Mouse (Mus musculus): ENCODE data around the gene Olfr1357. TPM values are rescaled to one million over a fixed set of nuclear protein-coding genes. Genes with fewer than 3 reads are reported as not detected.
A peak's percentile ranks its signal among the peaks of the same experiment; 100 is the strongest.

The Olfr1357 gene
- total RNA-seq, 2 experiments from 2014 or later = not detected

DNA sequence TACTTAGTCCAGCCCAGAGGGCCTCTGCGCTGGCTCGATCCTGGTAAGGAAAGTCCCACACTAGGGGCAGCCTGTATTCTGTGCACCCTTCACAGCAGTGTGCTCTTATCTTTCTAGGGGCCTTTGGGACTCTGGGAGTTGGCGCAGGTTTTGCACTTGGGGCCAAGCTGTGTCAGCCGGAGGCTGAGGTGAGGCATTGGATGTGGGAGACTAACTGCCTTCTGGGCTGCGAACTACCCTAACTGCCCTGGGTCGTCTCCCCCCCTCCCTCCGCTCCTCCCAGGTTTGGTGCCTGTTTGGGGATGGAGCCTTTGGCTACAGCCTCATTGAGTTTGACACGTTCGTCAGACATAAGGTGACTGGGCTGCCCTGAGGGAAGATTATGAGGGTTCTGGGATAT lies 34.5 kb downstream of the Olfr1357 start:
- DNase-seq = no peak

GRCm38 (mm10) chr10:78581121-78581520 lies 36.8 kb downstream of the Olfr1357 start:
- no peak for DNase-seq
- intact Hi-C loops (cut with DNase I) = no loop called here

More for the DNA sequence above, 34.5 kb downstream of the Olfr1357 start:
- intact Hi-C loops (cut with DNase I) = no loop called here

DNA sequence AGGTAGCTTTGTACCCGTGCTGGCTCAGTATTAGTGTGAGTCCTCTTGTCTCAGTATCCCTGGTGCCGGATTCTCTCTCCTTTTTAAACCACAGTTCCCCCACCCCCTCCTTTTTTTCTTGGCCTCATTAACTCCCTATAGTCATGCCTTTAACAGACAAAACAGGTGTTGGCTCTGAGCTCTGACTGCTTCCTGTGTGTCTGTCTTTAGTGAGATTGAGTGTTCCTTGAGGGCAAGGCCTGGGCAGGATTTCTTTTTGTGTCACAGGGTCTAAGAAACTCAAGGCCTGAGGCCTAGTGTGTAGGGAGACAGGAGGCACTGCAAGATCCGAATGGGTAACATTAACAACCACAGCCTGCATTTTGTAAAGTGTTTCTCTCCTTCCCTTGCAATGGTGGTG lies 39.7 kb downstream of the Olfr1357 start:
- DNase-seq = no peak
- intact Hi-C loops (cut with DNase I) = loop anchor here (10.0 kb wide), 1 partner anchor 573 kb away; no protein-coding TSS in a partner anchor

- intact Hi-C loops (cut with DNase I) = loop anchor here (10.0 kb wide), 1 partner anchor 572 kb away; no protein-coding TSS in a partner anchor
Measured at GRCm38 (mm10) chr10:78576435-78577184, 41.3 kb downstream of the Olfr1357 start.

DNA sequence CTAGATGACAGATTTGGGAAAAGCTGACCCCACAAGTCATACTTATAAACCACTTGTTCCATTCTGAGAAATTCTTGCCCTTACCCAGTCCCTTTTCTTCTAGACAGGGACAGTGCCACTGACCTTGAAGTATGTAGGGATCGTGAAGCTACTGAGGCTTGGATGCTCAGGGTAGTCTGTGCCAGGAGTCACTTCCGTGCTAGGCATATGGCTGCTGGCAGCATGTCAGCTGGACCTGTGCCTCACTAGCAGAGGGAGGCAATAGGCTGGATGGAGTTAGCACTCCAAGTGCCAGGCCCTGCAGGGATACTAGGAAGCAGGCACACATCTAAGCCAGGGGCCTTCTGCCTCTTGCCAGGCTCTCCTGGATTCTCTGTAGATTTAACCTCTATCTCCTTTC lies 42.2 kb downstream of the Olfr1357 start:
- intact Hi-C loops (cut with DNase I) = loop anchor here (1.0 to 10.0 kb wide), 2 partner anchors 16 to 571 kb away; partner anchors contain the start of gene Syde1

More at GRCm38 (mm10) chr10:78576435-78577184, 41.3 kb downstream of the Olfr1357 start:
- DNase-seq = no peak

DNA sequence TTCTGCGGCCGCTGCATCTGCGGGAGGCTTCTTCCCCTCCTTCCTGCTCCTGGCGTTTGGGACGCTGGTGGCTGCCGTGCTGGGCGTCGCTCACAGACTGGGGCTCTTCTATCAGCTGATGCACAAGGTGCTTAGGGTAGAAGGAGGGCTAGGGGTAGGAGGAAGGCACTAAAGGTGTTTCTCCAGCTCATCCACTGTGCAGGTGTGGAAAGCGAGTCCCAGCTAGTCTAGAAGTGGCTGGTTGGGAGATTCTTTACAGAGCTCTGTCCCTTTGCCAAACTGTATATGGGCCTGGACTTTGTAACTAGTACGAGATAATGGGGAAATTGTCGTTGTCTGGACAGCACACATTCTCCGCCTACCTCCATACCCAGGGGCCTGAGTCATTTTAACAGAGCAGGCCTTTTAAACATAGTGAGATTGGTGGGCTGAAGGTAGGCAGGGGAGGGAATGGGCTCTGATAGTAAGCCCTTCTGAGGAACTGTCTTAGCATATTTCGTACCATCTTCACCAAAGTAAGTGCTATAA lies 42.7 kb downstream of the Olfr1357 start:
- intact Hi-C loops (cut with DNase I) = loop anchor here (1.0 to 10.0 kb wide), 2 partner anchors 16 to 570 kb away; partner anchors contain the start of gene Syde1
- DNase-seq = no peak

More for the DNA sequence above, 42.2 kb downstream of the Olfr1357 start:
- DNase-seq = peak; percentile 51 to 69

DNA sequence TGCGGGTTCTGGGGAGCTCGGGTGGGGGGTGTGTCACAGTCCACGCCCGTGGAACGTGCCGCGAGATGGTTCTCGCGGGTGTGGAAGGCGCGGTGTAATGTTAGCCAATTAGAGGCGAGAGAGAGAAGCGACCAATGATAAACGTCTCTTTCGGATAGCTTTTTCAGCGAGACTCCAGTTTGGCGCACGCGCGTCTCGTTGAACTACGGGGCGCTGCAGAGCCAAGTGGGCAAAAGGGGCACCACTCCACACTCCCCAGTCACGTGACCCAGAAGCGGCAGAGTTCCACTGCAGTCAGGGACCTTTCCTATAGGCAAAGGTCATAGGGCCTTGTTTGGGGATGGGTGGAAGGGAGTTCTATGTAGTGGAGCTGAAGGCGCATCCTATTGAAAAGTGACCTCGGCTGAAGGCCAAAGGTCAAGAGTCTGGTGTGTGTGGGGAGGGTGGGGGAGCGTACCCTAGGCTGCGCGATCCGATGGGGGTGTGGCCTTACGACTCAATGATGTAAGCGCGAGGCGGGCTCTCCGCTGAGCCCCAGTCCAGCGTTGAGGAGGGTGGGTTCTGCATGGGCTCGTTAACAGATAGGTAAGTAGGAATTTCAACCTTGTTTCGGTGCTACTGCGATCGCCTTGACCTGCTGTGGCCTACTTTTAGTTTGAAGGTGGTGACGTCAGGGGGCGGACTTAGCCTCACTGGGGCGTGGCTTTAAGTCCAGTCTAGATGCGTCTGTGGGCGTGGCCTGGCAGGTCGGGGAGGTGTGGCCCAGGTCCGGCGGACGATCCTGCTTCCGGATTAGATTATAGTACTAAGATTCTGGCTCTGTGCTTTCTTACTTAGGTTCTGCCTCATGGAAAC lies 43.4 kb downstream of the Olfr1357 start, which contains the start of gene Ilvbl:
TSS of gene Ilvbl (plus strand) at position 97 of the 855 bp plus-strand sequence.
- DNase-seq = peak; percentile 96 to 97
- intact Hi-C loops (cut with DNase I) = loop anchor here (1.0 to 10.0 kb wide), 2 partner anchors 17 to 570 kb away; partner anchors contain the start of gene Syde1

DNA sequence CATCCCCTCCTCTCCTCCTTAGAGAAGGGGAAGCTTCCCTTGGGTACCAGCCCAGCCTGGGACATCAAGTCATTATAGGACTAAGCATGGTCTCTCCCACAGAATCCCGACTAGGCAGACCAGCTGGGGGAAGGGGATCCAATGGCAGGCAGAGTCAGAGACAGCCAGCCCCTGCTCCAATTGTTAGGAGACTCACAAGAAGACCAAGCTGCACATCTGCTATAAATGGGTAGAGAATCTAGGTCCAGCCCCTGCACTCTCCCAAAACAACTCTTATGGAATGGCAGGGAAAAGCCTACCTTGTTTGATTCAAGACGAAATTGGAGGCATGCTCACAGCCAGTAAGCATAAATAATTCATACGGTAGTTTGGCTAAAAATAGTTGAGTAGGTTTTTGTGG lies 44.6 kb downstream of the Olfr1357 start:
- intact Hi-C loops (cut with DNase I) = loop anchor here (10.0 kb wide), 1 partner anchor 568 kb away; no protein-coding TSS in a partner anchor
- no peak for DNase-seq

- intact Hi-C loops (cut with DNase I) = loop anchor here (10.0 kb wide), 1 partner anchor 566 kb away; no protein-coding TSS in a partner anchor
- no peak for DNase-seq
Measured at GRCm38 (mm10) chr10:78570897-78571296, 47.0 kb downstream of the Olfr1357 start.

- intact Hi-C loops (cut with DNase I) = loop anchor here (10.0 kb wide), 1 partner anchor 566 kb away; no protein-coding TSS in a partner anchor
Measured at GRCm38 (mm10) chr10:78570416-78570815, 47.5 kb downstream of the Olfr1357 start.

DNA sequence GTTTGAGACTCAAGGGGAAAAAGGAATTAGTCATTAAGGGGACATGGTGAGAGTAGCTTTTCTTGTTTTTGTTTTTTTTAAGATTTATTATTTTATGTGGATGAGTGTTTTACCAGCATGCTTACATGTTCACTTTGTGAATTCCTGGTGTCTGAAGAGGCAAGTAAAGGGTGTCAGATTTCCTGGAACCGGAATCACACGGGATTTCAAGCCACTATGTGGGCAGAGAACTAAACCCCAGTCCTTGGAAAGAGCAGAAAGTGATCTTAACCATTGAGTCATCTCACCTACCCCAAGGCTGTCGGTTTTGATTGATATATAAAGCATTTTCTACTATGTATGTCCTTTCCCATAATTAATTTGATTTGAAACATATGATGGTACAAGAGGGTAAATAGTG lies 48.2 kb downstream of the Olfr1357 start:
- DNase-seq = no peak
- intact Hi-C loops (cut with DNase I) = loop anchor here (5.0 to 10.0 kb wide), 2 partner anchors 33 to 565 kb away; no protein-coding TSS in a partner anchor

More at GRCm38 (mm10) chr10:78570416-78570815, 47.5 kb downstream of the Olfr1357 start:
- DNase-seq = no peak

GRCm38 (mm10) chr10:78569191-78569590 lies 48.7 kb downstream of the Olfr1357 start:
- DNase-seq = peak in 1 of 2 experiments; percentile 29
- intact Hi-C loops (cut with DNase I) = loop anchor here (5.0 kb wide), 1 partner anchor 33 kb away; no protein-coding TSS in a partner anchor

DNA sequence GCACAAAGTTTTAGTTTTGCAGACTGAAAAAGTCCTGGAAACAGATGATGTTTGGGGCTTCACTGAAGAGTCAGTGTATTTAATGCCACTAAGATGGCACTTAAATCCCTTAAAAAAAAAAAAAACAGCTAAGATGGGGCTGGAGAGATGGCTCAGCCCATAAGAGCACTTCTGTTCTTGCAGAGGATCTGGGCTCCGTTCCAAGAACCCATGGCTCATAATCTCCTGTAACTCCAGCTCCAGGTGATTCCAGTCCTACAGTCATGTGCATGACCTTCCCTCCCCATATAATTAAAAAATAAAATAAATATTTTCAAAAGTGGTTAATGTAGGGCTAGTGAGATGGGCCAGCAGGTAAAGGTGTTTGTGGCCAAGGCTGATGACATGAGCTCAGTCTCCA lies 52.8 kb downstream of the Olfr1357 start:
- no peak for DNase-seq
- intact Hi-C loops (cut with DNase I) = loop anchor here (5.0 kb wide), 1 partner anchor 37 kb away; no protein-coding TSS in a partner anchor

Other genes with a start within 250 kb of the Olfr1357 start
- gene Rrp1, start 205.0 kb downstream of the Olfr1357 start, total RNA-seq (2021) = 100 to 1,000 TPM; 120 to 122 TPM
- 10 to 100 TPM; 41.6 to 42.7 TPM for gene Cstb, start 192.4 kb downstream of the Olfr1357 start, total RNA-seq (2021)
- gene Pdxk, start 153.1 kb downstream of the Olfr1357 start, total RNA-seq (2021) = 10 to 100 TPM in 1 of 2 experiments, 1 to 10 TPM in 1; 9.4 to 10.0 TPM
- gene Olfr1358, start 100.6 kb downstream of the Olfr1357 start, total RNA-seq (2021) = not detected
- 10 to 100 TPM; 50.4 to 53.2 TPM for gene Ilvbl, start 43.7 kb downstream of the Olfr1357 start, total RNA-seq (2021)
- gene Syde1, start 26.1 kb downstream of the Olfr1357 start, total RNA-seq (2021) = 10 to 100 TPM; 17.7 to 18.6 TPM
- not detected for gene Casp14, start 100.2 kb upstream of the Olfr1357 start, total RNA-seq (2021)
- not detected for gene Ccdc105, start 135.0 kb upstream of the Olfr1357 start, total RNA-seq (2021)
- under 1 TPM in 1 of 2 experiments, not detected in 1; 0.34 TPM for gene Slc1a6, start 162.4 kb upstream of the Olfr1357 start, total RNA-seq (2021)
- not detected for gene Olfr1356, start 234.1 kb upstream of the Olfr1357 start, total RNA-seq (2021)

All from heart, postnatal 10 days (tissue).